ENCODE assay signal across 8 mouse cellular contexts in the genomic region with DNA sequence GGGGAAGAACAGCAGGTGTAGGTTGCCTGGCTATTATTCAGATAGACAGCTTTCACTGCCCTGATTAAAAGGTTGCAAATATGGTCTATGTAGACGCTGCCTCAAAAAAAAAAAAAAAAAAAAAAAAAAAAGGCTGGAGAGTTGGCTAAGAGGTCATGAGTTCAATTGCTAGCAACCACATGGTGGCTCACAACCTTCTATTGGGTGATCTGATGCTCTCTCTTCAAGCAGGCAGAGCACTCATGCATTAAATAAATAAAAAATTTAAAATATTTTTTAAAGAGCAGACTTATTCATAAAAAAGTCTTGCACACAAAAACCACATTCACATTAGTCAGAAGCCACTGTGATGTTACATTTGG. TPM values are rescaled to one million over a fixed set of nuclear protein-coding genes. Genes with fewer than 3 reads are reported as not detected.
DNase-seq lines count a peak whose midpoint lies in the region; ATAC-seq and TF ChIP-seq lines count a peak whose summit lies in the region.
"Had no signal": no experiment of that assay in that cellular context is flagged by ENCODE, and none has a peak within 500 bp of the region (broad histone marks: within the 10 kb centered on the region; RNA-seq: fewer than 3 reads in every experiment).

No protein-coding gene starts in this region.

- no peak for TF ChIP-seq CTCF in small intestine, adult 2 months (IDR thresholded peaks at IDR 0.05; ENCODE audit: extremely low read depth, insufficient read length, insufficient replicate concordance, low read depth, low read length)

- no peak for TF ChIP-seq POLR2A in small intestine, adult 2 months (IDR thresholded peaks at IDR 0.05; ENCODE audit: low read depth, low read length)

- no peaks in the 10 kb centered on the region for H3K9me3 ChIP-seq in lung, embryonic 15.5 days
- H3K9me3 ChIP-seq in embryonic facial prominence, embryonic 14.5 days (ENCODE audit: control insufficient read depth, low read length): no peaks in the 10 kb centered on the region
- H3K9me3 ChIP-seq in limb, embryonic 10.5 days (replicated peaks): no peaks in the 10 kb centered on the region

- no peak for ATAC-seq in lung, embryonic 15.5 days (ENCODE audit: borderline replicate concordance, extremely low read depth, low FRiP score, low TSS enrichment)
- ATAC-seq in embryonic facial prominence, embryonic 14.5 days (ENCODE audit: low read depth): no peak

- H3K27me3 ChIP-seq in lung, embryonic 15.5 days: no peaks in the 10 kb centered on the region
- H3K27me3 ChIP-seq in embryonic facial prominence, embryonic 14.5 days (replicated peaks; ENCODE audit: control insufficient read depth, insufficient read depth, low read length): no peaks in the 10 kb centered on the region
- no peaks in the 10 kb centered on the region for H3K27me3 ChIP-seq in limb, embryonic 10.5 days (ENCODE audit: low read depth, poor library complexity, severe bottlenecking)
- no peaks in the 10 kb centered on the region for H3K27me3 ChIP-seq in small intestine, adult 2 months (ENCODE audit: control insufficient read depth, insufficient read depth, low read length)

- 0% methylated on average over 1 of the region's 1 CpGs for WGBS in lung, embryonic 15.5 days
- WGBS in embryonic facial prominence, embryonic 14.5 days: 0% methylated on average over 1 of the region's 1 CpGs
- 0% methylated on average over 1 of the region's 1 CpGs for WGBS in limb, embryonic 10.5 days
- WGBS in small intestine, adult 2 months: 0% methylated on average over 1 of the region's 1 CpGs

- H3K9ac ChIP-seq in lung, embryonic 15.5 days: peak overlapping the region; percentile 100
- peak overlapping the region; percentile 96 for H3K9ac ChIP-seq in embryonic facial prominence, embryonic 14.5 days (ENCODE audit: low read depth, low read length)

- peaks cover 29% of the 10 kb centered on the region for H3K4me1 ChIP-seq in lung, embryonic 15.5 days
- peaks cover 19% of the 10 kb centered on the region for H3K4me1 ChIP-seq in embryonic facial prominence, embryonic 14.5 days (ENCODE audit: control insufficient read depth, insufficient read depth, low read length)
- H3K4me1 ChIP-seq in limb, embryonic 10.5 days: peaks cover 47% of the 10 kb centered on the region
- H3K4me1 ChIP-seq in small intestine, adult 2 months (ENCODE audit: control insufficient read depth, insufficient read depth, insufficient read length, low read length): peaks cover 14% of the 10 kb centered on the region

- DNase-seq in lung, postnatal 14 days: no peak
- DNase-seq in embryonic facial prominence, embryonic 14.5 days (ENCODE audit: low spot score): no peak
- no peak for DNase-seq in limb, embryonic 10.5 days (ENCODE audit: low spot score)
- no peak for DNase-seq in gastrocnemius, postnatal 36 days
- no peak for DNase-seq in frontal cortex, postnatal 36 days (ENCODE audit: low spot score in 2 of 2)

- peak overlapping the region; percentile 100 for H3K27ac ChIP-seq in lung, embryonic 15.5 days
- peak overlapping the region; percentile 99 for H3K27ac ChIP-seq in embryonic facial prominence, embryonic 14.5 days (replicated peaks; ENCODE audit: low read depth, low read length)
- peak overlapping the region; percentile 100 for H3K27ac ChIP-seq in limb, embryonic 10.5 days
- H3K27ac ChIP-seq in small intestine, adult 2 months (ENCODE audit: insufficient read depth, low read depth, low read length): 0 out of 2 replicates have a peak overlapping the region, but pooled peaks have one; percentile 18

- H3K36me3 ChIP-seq in lung, embryonic 15.5 days: peaks cover 52% of the 10 kb centered on the region
- peaks cover 62% of the 10 kb centered on the region for H3K36me3 ChIP-seq in embryonic facial prominence, embryonic 14.5 days (ENCODE audit: control insufficient read depth, insufficient read depth, low read length)
- peaks cover 76% of the 10 kb centered on the region for H3K36me3 ChIP-seq in limb, embryonic 10.5 days
- peaks cover 35% of the 10 kb centered on the region for H3K36me3 ChIP-seq in small intestine, adult 2 months (ENCODE audit: control insufficient read depth, insufficient read depth, low read length)

- peak overlapping the region; percentile 85 for H3K4me3 ChIP-seq in lung, embryonic 15.5 days
- peak overlapping the region; percentile 76 for H3K4me3 ChIP-seq in embryonic facial prominence, embryonic 14.5 days (ENCODE audit: low read depth, low read length)
- H3K4me3 ChIP-seq in limb, embryonic 10.5 days: peak overlapping the region; percentile 88
- H3K4me3 ChIP-seq in small intestine, adult 2 months (ENCODE audit: low read depth, low read length): peak overlapping the region; percentile 72

- intact Hi-C loops in gastrocnemius, postnatal 36 days (cut with DNase I): no loop called here

- peak overlapping the region; percentile 92 for H3K4me2 ChIP-seq in lung, embryonic 15.5 days
- H3K4me2 ChIP-seq in embryonic facial prominence, embryonic 14.5 days (ENCODE audit: low read depth, low read length): peak overlapping the region; percentile 94

RNA-seq across cellular contexts. Expression of a gene that starts 1.2 kb away (rescaled TPM):
- polyA plus RNA-seq in lung, embryonic 15.5 days (2015; fragmentation: Nextera tagmentation; extraction: Ambion mirVana): 276 and 277 TPM in 2 replicates
- 164 and 186 TPM in 2 replicates for polyA plus RNA-seq in embryonic facial prominence, embryonic 14.5 days (2014; fragmentation: Nextera tagmentation; extraction: Ambion mirVana)
- polyA plus RNA-seq in limb, embryonic 10.5 days (2016; fragmentation: Nextera tagmentation; extraction: Ambion mirVana): 453 and 469 TPM in 2 replicates
- polyA plus RNA-seq in small intestine, adult 2 months (2012; rRNA removed): 55.1 and 85.7 TPM in 2 replicates
- total RNA-seq in gastrocnemius, postnatal 36 days (2021): 10 to 100 TPM; 95.1 to 99.9 TPM

RNA-seq across cellular contexts. Expression of a gene that starts 8.5 kb away (rescaled TPM):
- polyA plus RNA-seq in lung, embryonic 15.5 days (2015; fragmentation: Nextera tagmentation; extraction: Ambion mirVana): 628 and 681 TPM in 2 replicates
- polyA plus RNA-seq in embryonic facial prominence, embryonic 14.5 days (2014; fragmentation: Nextera tagmentation; extraction: Ambion mirVana): 751 and 879 TPM in 2 replicates
- polyA plus RNA-seq in limb, embryonic 10.5 days (2016; fragmentation: Nextera tagmentation; extraction: Ambion mirVana): 651 and 677 TPM in 2 replicates
- polyA plus RNA-seq in small intestine, adult 2 months (2012; rRNA removed): 2,051 and 2,588 TPM in 2 replicates
- total RNA-seq in gastrocnemius, postnatal 36 days (2021): 100 to 1,000 TPM; 825 to 866 TPM

RNA-seq across cellular contexts. Expression of a gene that starts 10.7 kb away (rescaled TPM):
- polyA plus RNA-seq in lung, embryonic 15.5 days (2015; fragmentation: Nextera tagmentation; extraction: Ambion mirVana): 7.9 and 9.6 TPM in 2 replicates
- 6.2 and 6.4 TPM in 2 replicates for polyA plus RNA-seq in embryonic facial prominence, embryonic 14.5 days (2014; fragmentation: Nextera tagmentation; extraction: Ambion mirVana)
- 7.2 and 7.5 TPM in 2 replicates for polyA plus RNA-seq in limb, embryonic 10.5 days (2016; fragmentation: Nextera tagmentation; extraction: Ambion mirVana)
- 10.3 and 20.6 TPM in 2 replicates for polyA plus RNA-seq in small intestine, adult 2 months (2012; rRNA removed)
- total RNA-seq in gastrocnemius, postnatal 36 days (2021): 1 to 10 TPM; 3.4 to 4.5 TPM

RNA-seq across cellular contexts. Expression of a gene that starts 35.3 kb away (rescaled TPM):
- 122 and 126 TPM in 2 replicates for polyA plus RNA-seq in lung, embryonic 15.5 days (2015; fragmentation: Nextera tagmentation; extraction: Ambion mirVana)
- polyA plus RNA-seq in embryonic facial prominence, embryonic 14.5 days (2014; fragmentation: Nextera tagmentation; extraction: Ambion mirVana): 93.7 and 112 TPM in 2 replicates
- polyA plus RNA-seq in limb, embryonic 10.5 days (2016; fragmentation: Nextera tagmentation; extraction: Ambion mirVana): 260 and 283 TPM in 2 replicates
- polyA plus RNA-seq in small intestine, adult 2 months (2012; rRNA removed): 45.6 and 101 TPM in 2 replicates
- total RNA-seq in gastrocnemius, postnatal 36 days (2021): 10 to 100 TPM; 11.0 to 12.0 TPM

RNA-seq across cellular contexts. Expression of a gene that starts 41.9 kb away (rescaled TPM):
- 0.74 and 1.0 TPM in 2 replicates for polyA plus RNA-seq in lung, embryonic 15.5 days (2015; fragmentation: Nextera tagmentation; extraction: Ambion mirVana)
- polyA plus RNA-seq in embryonic facial prominence, embryonic 14.5 days (2014; fragmentation: Nextera tagmentation; extraction: Ambion mirVana): 0.47 and 0.72 TPM in 2 replicates
- polyA plus RNA-seq in limb, embryonic 10.5 days (2016; fragmentation: Nextera tagmentation; extraction: Ambion mirVana): 0.31 and 0.48 TPM in 2 replicates
- 0.75 and 5.9 TPM in 2 replicates for polyA plus RNA-seq in small intestine, adult 2 months (2012; rRNA removed)
- total RNA-seq in gastrocnemius, postnatal 36 days (2021): under 1 TPM; 0.15 to 0.20 TPM
- total RNA-seq: neutrophil, adult 5-6 weeks had no signal

Comparison
In these comparisons a context has a peak if more than half of its experiments do, and no peak if none do; other contexts are left out.
1. H3K27ac ChIP-seq: peak in every context shown above with its lines; median percentile 100 in lung, embryonic 15.5 days; 100 in limb, embryonic 10.5 days; 99 in embryonic facial prominence, embryonic 14.5 days; 18 in small intestine, adult 2 months.